Mouse (Mus musculus): ENCODE measurements around the gene Gm20388. TPM values are rescaled to one million over a fixed set of nuclear protein-coding genes. Genes with fewer than 3 reads are reported as not detected.

Gene Gm20388
- polyA plus RNA-seq, 1 experiment from 2014 or later = not detected

DNA sequence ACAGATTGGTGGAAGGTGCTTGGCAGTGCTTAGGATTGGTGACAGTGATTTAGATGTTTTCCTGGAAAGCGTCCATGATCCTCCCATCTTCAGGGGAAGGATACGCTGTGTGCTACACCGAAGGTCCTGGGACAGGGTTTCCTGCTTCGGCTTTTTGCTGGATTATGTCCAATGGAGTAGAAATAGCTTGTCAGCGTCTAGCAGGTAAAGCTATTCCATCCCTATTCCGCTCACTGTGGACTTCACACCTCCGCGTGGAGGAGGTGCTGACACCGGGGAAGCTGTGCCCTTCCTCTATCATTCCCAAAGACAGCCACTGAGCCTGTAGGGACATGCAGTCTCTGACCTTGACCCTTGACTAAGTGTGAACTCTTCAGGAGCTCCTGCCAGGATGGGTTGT lies 207.5 kb downstream of the Gm20388 start:
- no peaks in the 10 kb centered on the region for H3K9me3 ChIP-seq (ENCODE audit: control insufficient read depth, low read length)
- H3K27me3 ChIP-seq (ENCODE audit: control insufficient read depth, insufficient read depth, low read length) = peaks cover 32% of the 10 kb centered on the region
- H3K9ac ChIP-seq (ENCODE audit: low read length) = no peak overlapping the region
- DNase-seq (ENCODE audit: low spot score) = no peak
- WGBS = 86% methylated on average over 9 of the region's 9 CpGs
- no peak overlapping the region for H3K4me3 ChIP-seq (ENCODE audit: low read depth, low read length)
- 0 out of 2 replicates have a peak, but pooled peaks cover 3% of the 10 kb centered on the region for H3K4me1 ChIP-seq (ENCODE audit: control insufficient read depth, insufficient read depth, low read length)
- H3K27ac ChIP-seq (replicated peaks; ENCODE audit: low read depth, low read length) = no peak overlapping the region
- no peak for ATAC-seq (ENCODE audit: insufficient number of reproducible peaks, low FRiP score, low TSS enrichment, low read depth)
- no peak overlapping the region for H3K4me2 ChIP-seq (ENCODE audit: low read depth, severe bottlenecking)
- no peaks in the 10 kb centered on the region for H3K36me3 ChIP-seq (ENCODE audit: control insufficient read depth, insufficient read depth, low read length)

DNA sequence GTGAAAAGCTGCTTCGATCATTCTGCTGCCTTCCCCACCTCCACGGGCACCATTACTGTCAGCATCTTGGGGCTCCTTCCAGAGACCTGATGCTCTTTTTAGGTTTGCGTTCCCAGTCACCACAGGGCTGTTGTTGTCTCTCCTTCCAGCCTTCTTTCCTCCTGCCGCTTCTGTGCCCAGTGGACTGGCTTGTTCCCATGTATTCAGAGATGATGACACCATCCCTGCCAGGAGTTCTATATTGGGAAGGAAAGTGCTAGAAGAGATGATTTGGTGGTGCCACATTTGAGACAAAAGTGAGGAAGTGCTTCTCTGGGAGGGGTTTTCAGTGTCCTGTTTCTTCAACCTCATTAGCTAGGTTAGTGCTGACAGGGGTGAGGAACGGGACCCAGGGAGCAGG lies 208.2 kb downstream of the Gm20388 start:
- H3K27me3 ChIP-seq (ENCODE audit: control insufficient read depth, insufficient read depth, low read length) = peaks cover 32% of the 10 kb centered on the region
- no peak overlapping the region for H3K9ac ChIP-seq (ENCODE audit: low read length)
- H3K4me1 ChIP-seq (ENCODE audit: control insufficient read depth, insufficient read depth, low read length) = 0 out of 2 replicates have a peak, but pooled peaks cover 3% of the 10 kb centered on the region
- H3K27ac ChIP-seq (replicated peaks; ENCODE audit: low read depth, low read length) = no peak overlapping the region
- no peak for ATAC-seq (ENCODE audit: insufficient number of reproducible peaks, low FRiP score, low TSS enrichment, low read depth)
- H3K4me3 ChIP-seq (ENCODE audit: low read depth, low read length) = no peak overlapping the region
- WGBS = 75% methylated on average over 5 of the region's 5 CpGs
- H3K4me2 ChIP-seq (ENCODE audit: low read depth, severe bottlenecking) = no peak overlapping the region
- no peaks in the 10 kb centered on the region for H3K36me3 ChIP-seq (ENCODE audit: control insufficient read depth, insufficient read depth, low read length)
- H3K9me3 ChIP-seq (ENCODE audit: control insufficient read depth, low read length) = no peaks in the 10 kb centered on the region
- no peak for DNase-seq (ENCODE audit: low spot score)

- no peak overlapping the region for H3K4me2 ChIP-seq (ENCODE audit: low read depth, severe bottlenecking)
- H3K4me1 ChIP-seq (ENCODE audit: control insufficient read depth, insufficient read depth, low read length) = 0 out of 2 replicates have a peak, but pooled peaks cover 3% of the 10 kb centered on the region
- no peak overlapping the region for H3K4me3 ChIP-seq (ENCODE audit: low read depth, low read length)
- H3K27me3 ChIP-seq (ENCODE audit: control insufficient read depth, insufficient read depth, low read length) = peaks cover 28% of the 10 kb centered on the region
- DNase-seq (ENCODE audit: low spot score) = no peak
- ATAC-seq (ENCODE audit: insufficient number of reproducible peaks, low FRiP score, low TSS enrichment, low read depth) = no peak
- H3K36me3 ChIP-seq (ENCODE audit: control insufficient read depth, insufficient read depth, low read length) = no peaks in the 10 kb centered on the region
- H3K9me3 ChIP-seq (ENCODE audit: control insufficient read depth, low read length) = no peaks in the 10 kb centered on the region
- WGBS = 52% methylated on average over 3 of the region's 3 CpGs
- no peak overlapping the region for H3K9ac ChIP-seq (ENCODE audit: low read length)
- no peak overlapping the region for H3K27ac ChIP-seq (replicated peaks; ENCODE audit: low read depth, low read length)
Observed at GRCm38 (mm10) chr8:120119429-120119828, 208.8 kb downstream of the Gm20388 start.

GRCm38 (mm10) chr8:120119931-120120330 lies 209.3 kb downstream of the Gm20388 start:
- H3K4me2 ChIP-seq (ENCODE audit: low read depth, severe bottlenecking) = no peak overlapping the region
- 84% methylated on average over 6 of the region's 6 CpGs for WGBS
- no peaks in the 10 kb centered on the region for H3K4me1 ChIP-seq (ENCODE audit: control insufficient read depth, insufficient read depth, low read length)
- H3K9me3 ChIP-seq (ENCODE audit: control insufficient read depth, low read length) = no peaks in the 10 kb centered on the region
- H3K27ac ChIP-seq (replicated peaks; ENCODE audit: low read depth, low read length) = no peak overlapping the region
- H3K4me3 ChIP-seq (ENCODE audit: low read depth, low read length) = no peak overlapping the region
- H3K9ac ChIP-seq (ENCODE audit: low read length) = no peak overlapping the region
- DNase-seq (ENCODE audit: low spot score) (no peak), ATAC-seq (ENCODE audit: insufficient number of reproducible peaks, low FRiP score, low TSS enrichment, low read depth) (no peak)
- H3K36me3 ChIP-seq (ENCODE audit: control insufficient read depth, insufficient read depth, low read length) = no peaks in the 10 kb centered on the region
- H3K27me3 ChIP-seq (ENCODE audit: control insufficient read depth, insufficient read depth, low read length) = peaks cover 23% of the 10 kb centered on the region

DNA sequence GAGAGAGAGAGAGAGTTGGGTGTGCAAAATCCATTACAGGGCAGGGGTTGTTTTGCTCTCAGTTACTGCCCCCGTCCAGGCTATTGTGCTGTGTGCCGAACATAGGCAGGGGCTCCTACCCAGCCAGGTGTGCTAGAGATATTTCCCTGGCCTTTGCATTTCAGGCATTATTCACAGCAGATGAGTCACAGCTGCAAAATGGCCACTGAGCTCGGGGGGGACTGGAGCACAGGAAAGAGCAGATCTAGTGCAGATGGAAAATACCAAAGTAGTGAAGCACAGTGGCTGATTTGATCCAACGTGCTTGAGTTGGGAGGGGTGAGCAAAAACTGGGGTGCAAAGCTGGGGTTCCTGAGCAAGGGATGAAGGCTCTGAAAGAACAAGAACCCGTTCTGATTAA lies 210.3 kb downstream of the Gm20388 start:
- H3K4me3 ChIP-seq (ENCODE audit: low read depth, low read length) = no peak overlapping the region
- ATAC-seq (ENCODE audit: insufficient number of reproducible peaks, low FRiP score, low TSS enrichment, low read depth) (no peak), DNase-seq (ENCODE audit: low spot score) (no peak)
- H3K4me1 ChIP-seq (ENCODE audit: control insufficient read depth, insufficient read depth, low read length) = no peaks in the 10 kb centered on the region
- WGBS = 72% methylated on average over 5 of the region's 5 CpGs
- H3K9ac ChIP-seq (ENCODE audit: low read length) = no peak overlapping the region
- no peak overlapping the region for H3K4me2 ChIP-seq (ENCODE audit: low read depth, severe bottlenecking)
- no peak overlapping the region for H3K27ac ChIP-seq (replicated peaks; ENCODE audit: low read depth, low read length)
- H3K27me3 ChIP-seq (ENCODE audit: control insufficient read depth, insufficient read depth, low read length) = peaks cover 14% of the 10 kb centered on the region; the same call in 1 of the 2 replicates
- H3K9me3 ChIP-seq (ENCODE audit: control insufficient read depth, low read length) = no peaks in the 10 kb centered on the region
- no peaks in the 10 kb centered on the region for H3K36me3 ChIP-seq (ENCODE audit: control insufficient read depth, insufficient read depth, low read length)

GRCm38 (mm10) chr8:120124261-120124660 lies 213.6 kb downstream of the Gm20388 start:
- 27% methylated on average over 6 of the region's 6 CpGs for WGBS
- no peak for DNase-seq (ENCODE audit: low spot score)
- no peak for ATAC-seq (ENCODE audit: insufficient number of reproducible peaks, low FRiP score, low TSS enrichment, low read depth)
- H3K9me3 ChIP-seq (ENCODE audit: control insufficient read depth, low read length) = no peaks in the 10 kb centered on the region
- H3K36me3 ChIP-seq (ENCODE audit: control insufficient read depth, insufficient read depth, low read length) = no peaks in the 10 kb centered on the region
- H3K9ac ChIP-seq (ENCODE audit: low read length) = no peak overlapping the region
- no peak overlapping the region for H3K4me2 ChIP-seq (ENCODE audit: low read depth, severe bottlenecking)
- no peak overlapping the region for H3K4me3 ChIP-seq (ENCODE audit: low read depth, low read length)
- no peak overlapping the region for H3K27ac ChIP-seq (replicated peaks; ENCODE audit: low read depth, low read length)
- H3K4me1 ChIP-seq (ENCODE audit: control insufficient read depth, insufficient read depth, low read length) = no peaks in the 10 kb centered on the region
- no peaks in the 10 kb centered on the region for H3K27me3 ChIP-seq (ENCODE audit: control insufficient read depth, insufficient read depth, low read length)

DNA sequence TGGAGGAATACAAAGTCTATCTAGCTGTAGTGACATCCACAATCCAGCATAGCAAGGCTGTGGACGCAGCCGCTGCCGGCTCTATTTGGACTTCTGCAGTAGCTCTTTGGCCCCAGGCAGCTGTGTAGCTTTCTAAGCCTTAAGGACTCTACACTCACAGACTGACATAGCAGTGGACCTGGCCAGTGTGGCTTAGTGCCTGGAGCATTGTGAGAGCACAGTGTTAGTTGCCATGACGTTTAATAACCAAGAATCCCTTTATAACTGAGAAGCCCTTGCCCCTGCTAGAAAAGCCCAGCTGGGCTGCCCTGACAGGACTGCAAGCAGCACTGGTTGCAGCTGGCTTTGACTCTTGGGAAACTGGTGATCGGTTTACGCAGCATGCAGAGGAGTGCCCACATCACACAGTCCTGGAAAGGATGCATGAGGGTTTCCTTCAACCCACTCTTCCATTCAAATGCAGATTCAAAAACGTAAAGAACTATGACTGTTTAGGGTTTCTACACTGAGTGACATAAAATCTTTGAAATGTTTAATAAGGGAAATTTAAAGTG lies 214.3 kb downstream of the Gm20388 start:
- WGBS = 69% methylated on average over 7 of the region's 7 CpGs
- Histone ChIP-seq H3K9ac (ENCODE audit: low read length) (no peak overlapping the region), H3K9me3 (ENCODE audit: control insufficient read depth, low read length) (no peaks in the 10 kb centered on the region), H3K27ac (replicated peaks; ENCODE audit: low read depth, low read length) (no peak overlapping the region), H3K4me3 (ENCODE audit: low read depth, low read length) (no peak overlapping the region), H3K27me3 (ENCODE audit: control insufficient read depth, insufficient read depth, low read length) (no peaks in the 10 kb centered on the region), H3K4me2 (ENCODE audit: low read depth, severe bottlenecking) (no peak overlapping the region), H3K36me3 (ENCODE audit: control insufficient read depth, insufficient read depth, low read length) (no peaks in the 10 kb centered on the region), H3K4me1 (ENCODE audit: control insufficient read depth, insufficient read depth, low read length) (no peaks in the 10 kb centered on the region)
- ATAC-seq (ENCODE audit: insufficient number of reproducible peaks, low FRiP score, low TSS enrichment, low read depth) (no peak), DNase-seq (ENCODE audit: low spot score) (no peak)

DNA sequence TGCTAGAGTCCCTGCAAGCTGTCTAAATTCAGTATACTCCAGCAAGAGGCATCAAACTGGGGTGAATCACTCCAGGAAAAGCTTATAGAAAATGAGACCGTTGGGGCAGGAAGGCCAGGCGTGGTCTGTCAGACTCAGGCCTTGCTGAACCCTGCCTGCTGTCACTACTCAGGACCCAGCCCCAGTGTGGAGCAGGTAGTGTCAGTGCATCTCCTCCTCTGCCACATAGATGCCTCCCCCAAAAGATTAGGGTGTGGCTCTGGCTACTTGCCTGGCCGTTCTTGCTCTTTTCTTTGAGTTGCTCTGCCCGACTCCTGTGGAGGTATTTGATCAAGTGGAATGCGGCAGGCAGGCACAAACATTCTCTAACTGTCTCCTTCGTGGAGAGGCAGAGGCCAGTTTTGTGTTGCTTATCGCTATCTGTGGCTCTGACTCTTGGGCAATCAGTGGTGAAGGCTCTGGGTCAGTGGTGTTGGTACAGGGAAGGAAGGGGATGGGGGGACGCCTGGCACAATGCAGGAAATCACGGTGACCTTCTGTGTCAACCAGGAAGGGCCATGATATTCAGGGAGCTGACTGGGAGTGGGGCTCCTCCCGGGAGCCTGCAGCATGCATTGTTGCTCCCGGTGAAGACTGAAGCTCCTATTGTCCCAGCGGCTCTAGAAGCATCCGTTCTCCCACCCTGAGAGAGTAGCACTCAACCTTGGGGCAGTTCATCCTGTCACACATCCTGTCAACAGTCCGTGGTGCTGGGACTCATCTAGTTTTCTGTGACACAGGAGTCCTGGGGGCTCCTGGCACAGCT lies 215.9 kb downstream of the Gm20388 start:
- WGBS = 52% methylated on average over 14 of the region's 14 CpGs
- H3K9me3 ChIP-seq (ENCODE audit: control insufficient read depth, low read length) = no peaks in the 10 kb centered on the region
- no peaks in the 10 kb centered on the region for H3K27me3 ChIP-seq (ENCODE audit: control insufficient read depth, insufficient read depth, low read length)
- no peaks in the 10 kb centered on the region for H3K36me3 ChIP-seq (ENCODE audit: control insufficient read depth, insufficient read depth, low read length)
- no peak overlapping the region for H3K4me3 ChIP-seq (ENCODE audit: low read depth, low read length)
- no peak overlapping the region for H3K4me2 ChIP-seq (ENCODE audit: low read depth, severe bottlenecking)
- H3K27ac ChIP-seq (replicated peaks; ENCODE audit: low read depth, low read length) = no peak overlapping the region
- DNase-seq (ENCODE audit: low spot score) (no peak), ATAC-seq (ENCODE audit: insufficient number of reproducible peaks, low FRiP score, low TSS enrichment, low read depth) (no peak)
- no peak overlapping the region for H3K9ac ChIP-seq (ENCODE audit: low read length)
- H3K4me1 ChIP-seq (ENCODE audit: control insufficient read depth, insufficient read depth, low read length) = no peaks in the 10 kb centered on the region
